Mouse (Mus musculus) layer of hippocampus, postnatal 36 days (tissue): ENCODE results near the gene Mtfp1. TPM values are rescaled to one million over a fixed set of nuclear protein-coding genes. Genes with fewer than 3 reads are reported as not detected.
"Not testable (repeated sequence)": the region's sequence is repeated elsewhere in the genome, so short reads cannot be mapped to it uniquely, and the experiment has no call there.

Experiments
- DNase-seq, 2 experiments: peaks; one replicate each; pipeline ENCODE4 v3.0.0; 2022
- total RNA-seq, 2 experiments: library from RNA; stranded (reverse); gene quantifications; 2 replicates each; pipeline ENCODE4 v1.2.3; 2021

Mtfp1 gene
- total RNA-seq, 2 experiments from 2014 or later = 118 TPM

- DNase-seq = not testable (repeated sequence)
Measured at GRCm38 (mm10) chr11:4114541-4114940, 19.3 kb upstream of the Mtfp1 start.

- no peak for DNase-seq
Measured at GRCm38 (mm10) chr11:4113970-4114369, 18.7 kb upstream of the Mtfp1 start.

GRCm38 (mm10) chr11:4113496-4113895, 18.3 kb upstream of the Mtfp1 start:
- DNase-seq = no peak

- DNase-seq = no peak
Measured at GRCm38 (mm10) chr11:4112861-4113260, 17.6 kb upstream of the Mtfp1 start.

- DNase-seq = no peak
Measured at GRCm38 (mm10) chr11:4112033-4112432, 16.8 kb upstream of the Mtfp1 start.

GRCm38 (mm10) chr11:4108691-4109090, 13.4 kb upstream of the Mtfp1 start:
- no peak for DNase-seq

GRCm38 (mm10) chr11:4107901-4108300, 12.7 kb upstream of the Mtfp1 start:
- not testable (repeated sequence) for DNase-seq

GRCm38 (mm10) chr11:4105444-4105843, 10.2 kb upstream of the Mtfp1 start:
- DNase-seq = peak in 1 of 2 experiments; percentile 41

GRCm38 (mm10) chr11:4104989-4105388, 9.7 kb upstream of the Mtfp1 start:
- no peak for DNase-seq

GRCm38 (mm10) chr11:4103522-4103921, 8.3 kb upstream of the Mtfp1 start:
- DNase-seq = no peak

- no peak for DNase-seq
Measured at GRCm38 (mm10) chr11:4101851-4102250, 6.6 kb upstream of the Mtfp1 start.

GRCm38 (mm10) chr11:4099447-4099846, 4.2 kb upstream of the Mtfp1 start:
- DNase-seq = no peak

GRCm38 (mm10) chr11:4098816-4099215, 3.6 kb upstream of the Mtfp1 start:
- no peak for DNase-seq

- no peak for DNase-seq
Measured at GRCm38 (mm10) chr11:4098120-4098519, 2.9 kb upstream of the Mtfp1 start.

- no peak for DNase-seq
Measured at GRCm38 (mm10) chr11:4097091-4097621, 1.9 kb upstream of the Mtfp1 start.

- peak; percentile 98 to 99 for DNase-seq
Measured at GRCm38 (mm10) chr11:4096054-4096984, 1.1 kb upstream of the Mtfp1 start.

- DNase-seq = peak; percentile 71 to 82
Measured at GRCm38 (mm10) chr11:4094378-4095170, 671 bp downstream of the Mtfp1 start.

GRCm38 (mm10) chr11:4093459-4094377, 1.5 kb downstream of the Mtfp1 start:
- no peak for DNase-seq

GRCm38 (mm10) chr11:4087267-4087666, 8.0 kb downstream of the Mtfp1 start:
- DNase-seq = peak; percentile 38 to 53

- DNase-seq = no peak
Measured at GRCm38 (mm10) chr11:4086246-4086645, 9.0 kb downstream of the Mtfp1 start.

- peak in 1 of 2 experiments; percentile 67 for DNase-seq
Measured at GRCm38 (mm10) chr11:4083316-4084078, 11.7 kb downstream of the Mtfp1 start.
